Mouse (Mus musculus) CH12.LX (cell line): ENCODE results near the gene Il31. TPM values are rescaled to one million over a fixed set of nuclear protein-coding genes. Genes with fewer than 3 reads are reported as not detected.
A peak's percentile ranks its signal among the peaks of the same experiment; 100 is the strongest.

Source experiments
- DNase-seq: peaks from one replicate; pipeline ENCODE4 v3.0.0-alpha.2; 2013; ENCODE audit errors: extremely low read depth
- H3K27ac ChIP-seq: 2 replicates; pipeline ENCODE4 v1.5.1; 2012; ENCODE audit warnings: low read depth, mild to moderate bottlenecking, control low read depth, moderate library complexity; ENCODE audit not compliant: insufficient read depth
- H3K27me3 ChIP-seq: replicated peaks from 2 replicates; pipeline ENCODE3; 2012; ENCODE audit warnings: inconsistent platforms
- H3K36me3 ChIP-seq, 2 experiments: replicated peaks in 1 of 2; 2 replicates each; pipeline versions ENCODE3 to v1.6.1; 2012; ENCODE audit warnings: inconsistent platforms in 1 of 2, low read length in 1 of 2, mild to moderate bottlenecking in 1 of 2, mixed read lengths in 1 of 2, moderate library complexity in 1 of 2; ENCODE audit not compliant: control insufficient read depth in 1 of 2, insufficient read depth in 1 of 2
- H3K4me1 ChIP-seq, 2 experiments: 2 replicates each; pipeline ENCODE4 v1.6.1; 2012; ENCODE audit warnings: inconsistent platforms in 1 of 2, moderate library complexity in 1 of 2; ENCODE audit not compliant: insufficient read depth in 2 of 2, control insufficient read depth in 1 of 2
- H3K4me2 ChIP-seq: 2 replicates; pipeline ENCODE4 v1.6.1; 2012; ENCODE audit warnings: low read depth, mild to moderate bottlenecking, control low read depth; ENCODE audit not compliant: poor library complexity, insufficient read depth, severe bottlenecking
- H3K4me3 ChIP-seq, 3 experiments: fragments of 150-350 bp in 1 of 3; sonication (generic) in 1 of 3; replicated peaks in 1 of 3; 2 replicates each; pipeline versions ENCODE3 to v1.5.1; 2011 to 2012; ENCODE audit warnings: low read depth in 2 of 3, low read length in 2 of 3, mild to moderate bottlenecking in 2 of 3, moderate library complexity in 2 of 3, control low read depth in 1 of 3, improper control_type of control experiment in 1 of 3, inconsistent platforms in 1 of 3, mixed read lengths in 1 of 3; ENCODE audit not compliant: poor library complexity in 1 of 3
- H3K79me2 ChIP-seq: replicated peaks from 2 replicates; pipeline ENCODE4 v1.6.1; 2012; ENCODE audit warnings: mild to moderate bottlenecking, moderate library complexity; ENCODE audit not compliant: control insufficient read depth, poor library complexity, insufficient read depth, severe bottlenecking; ENCODE audit errors: extremely low read depth
- H3K9ac ChIP-seq: 2 replicates; pipeline ENCODE4 v1.6.1; 2012; ENCODE audit warnings: low read depth, mild to moderate bottlenecking, control low read depth, moderate library complexity; ENCODE audit not compliant: insufficient read depth
- H3K9me3 ChIP-seq: replicated peaks from 2 replicates; pipeline ENCODE3; 2012; ENCODE audit warnings: low read length, inconsistent platforms, mixed read lengths
- BHLHE40 ChIP-seq: IDR thresholded peaks from 2 replicates; pipeline ENCODE4 v1.6.1; 2011; ENCODE audit warnings: mild to moderate bottlenecking, low read depth, low read length, improper control_type of control experiment
- CHD2 ChIP-seq: IDR thresholded peaks from 2 replicates; pipeline ENCODE4 v1.6.1; 2011; ENCODE audit warnings: low read length, improper control_type of control experiment
- CTCF ChIP-seq, 2 experiments: IDR thresholded peaks in 1 of 2; conservative IDR thresholded peaks in 1 of 2; 2 replicates each; pipeline ENCODE4 v1.5.1; 2011 to 2012; ENCODE audit warnings: low read depth in 2 of 2, low read length in 2 of 2, improper control_type of control experiment in 1 of 2, inconsistent platforms in 1 of 2, mild to moderate bottlenecking in 1 of 2, moderate library complexity in 1 of 2
- ELF1 ChIP-seq: IDR thresholded peaks from 2 replicates; pipeline ENCODE4 v1.6.1; 2014; ENCODE audit warnings: low read depth, mild to moderate bottlenecking, inconsistent platforms, low read length, improper control_type of control experiment
- ETS1 ChIP-seq: conservative IDR thresholded peaks from 2 replicates; pipeline ENCODE4 v1.6.1; 2012; ENCODE audit warnings: low read depth, mild to moderate bottlenecking, inconsistent platforms, low read length, improper control_type of control experiment, moderate library complexity
- JUN ChIP-seq: IDR thresholded peaks from 2 replicates; pipeline ENCODE4 v1.6.1; 2011; ENCODE audit warnings: low read depth, mild to moderate bottlenecking, low read length, improper control_type of control experiment, moderate library complexity; ENCODE audit not compliant: insufficient read depth
- KAT2A ChIP-seq: IDR thresholded peaks from 2 replicates; pipeline ENCODE4 v1.6.1; 2012; ENCODE audit warnings: low read length, improper control_type of control experiment, inconsistent platforms; ENCODE audit not compliant: insufficient replicate concordance
- MEF2A ChIP-seq: IDR thresholded peaks from 2 replicates; pipeline ENCODE4 v1.6.1; 2014; ENCODE audit warnings: low read depth, mild to moderate bottlenecking, inconsistent platforms, low read length, improper control_type of control experiment, borderline replicate concordance
- MXI1 ChIP-seq: IDR thresholded peaks from 2 replicates; pipeline ENCODE4 v1.6.1; 2011; ENCODE audit warnings: mild to moderate bottlenecking, low read depth, low read length, improper control_type of control experiment
- MYC ChIP-seq: IDR thresholded peaks from 2 replicates; pipeline ENCODE4 v1.6.1; 2011; ENCODE audit warnings: low read depth, mild to moderate bottlenecking, improper control_type of control experiment, low read length
- POLR2AphosphoS2 ChIP-seq: IDR thresholded peaks from 2 replicates; pipeline ENCODE4 v1.6.1; 2011; ENCODE audit warnings: low read depth, low read length, improper control_type of control experiment
- RAD21 ChIP-seq: IDR thresholded peaks from 2 replicates; pipeline ENCODE4 v1.6.1; 2011; ENCODE audit warnings: low read depth, mild to moderate bottlenecking, low read length, improper control_type of control experiment, moderate library complexity
- SMC3 ChIP-seq: IDR thresholded peaks from 2 replicates; pipeline ENCODE4 v1.6.1; 2011; ENCODE audit warnings: low read depth, low read length, improper control_type of control experiment
- ZC3H11A ChIP-seq: IDR thresholded peaks from 2 replicates; pipeline ENCODE4 v1.6.1; 2012; ENCODE audit warnings: low read depth, mild to moderate bottlenecking, inconsistent platforms, low read length, improper control_type of control experiment
- ZNF384 ChIP-seq: IDR thresholded peaks from 2 replicates; pipeline ENCODE4 v1.6.1; 2012; ENCODE audit warnings: low read depth, low read length, improper control_type of control experiment, inconsistent platforms
- dilution Hi-C: fragments of 300-500 bp; cut with MboI; formaldehyde crosslinking; loops from 2 replicates; pipeline ENCODE4 v1.14.3; 2020; ENCODE audit warnings: low sequenced_read_pairs; ENCODE audit not compliant: extremely low pct_unique_long_range_greater_than_20kb, extremely low pct_ligation_motif_present
- in situ Hi-C: fragments of 300-500 bp; cut with MboI; formaldehyde crosslinking; loops from 3 replicates; pipeline ENCODE4 v1.14.3; 2019; ENCODE audit warnings: low sequenced_read_pairs, low pct_ligation_motif_present, low pct_unique_long_range_greater_than_20kb, mixed read lengths
- polyA plus RNA-seq: library from polyadenylated mRNA; unstranded; fragments of >175 nt; gene quantifications from 2 replicates; pipeline ENCODE4 v1.2.1, GENCODE M21; 2012; ENCODE audit warnings: low read depth; ENCODE audit not compliant: insufficient read length
- total RNA-seq, 2 experiments: library from RNA; depleted of rRNA; stranded (reverse); fragments of 300-350 nt in 1 of 2; fragments of >200 nt in 1 of 2; gene quantifications; 2 replicates each; pipeline ENCODE4 v1.2.3; 2012 to 2014

Gene Il31
- total and polyA plus RNA-seq, 3 experiments: not detected

DNA sequence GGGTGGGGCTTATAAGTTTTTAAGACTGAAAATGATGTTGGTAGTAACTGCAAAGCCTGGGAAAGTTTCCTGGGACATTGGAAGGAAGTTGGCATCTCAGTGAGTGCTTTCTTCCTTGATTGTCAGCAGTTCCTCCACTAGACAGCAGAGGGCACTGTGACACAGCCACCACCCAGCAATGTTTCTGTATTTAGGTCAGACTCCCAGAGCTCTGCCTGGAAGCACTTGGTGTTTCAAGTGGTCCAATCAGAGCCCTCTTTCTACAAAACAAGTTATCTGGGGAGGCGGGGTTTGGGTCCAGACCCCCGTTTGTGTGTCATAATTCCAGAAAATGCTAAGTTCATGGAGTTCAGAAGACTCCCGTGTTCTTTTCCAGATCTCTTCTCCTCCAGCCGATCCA lies 45.2 kb downstream of the Il31 start:
- H3K4me3 ChIP-seq: no peak overlapping the region
- no peaks in the 10 kb centered on the region for H3K79me2 ChIP-seq
- in situ Hi-C loops (loop anchor here (5.0 kb wide), 1 partner anchor 53 kb away; no protein-coding TSS in a partner anchor), dilution Hi-C loops (no loop called here)
- H3K36me3 ChIP-seq: peaks cover 55 to 92% of the 10 kb centered on the region in 2 experiments
- H3K4me1 ChIP-seq: peaks cover 0 to 2% of the 10 kb centered on the region in 2 experiments; a peak in 1 of 4 replicates
- no peak overlapping the region for H3K9ac ChIP-seq
- no peaks in the 10 kb centered on the region for H3K9me3 ChIP-seq
- no peak overlapping the region for H3K4me2 ChIP-seq
- DNase-seq: peak; percentile 60
- TF ChIP-seq MXI1 (no peak), JUN (no peak), MEF2A (no peak), SMC3 (peak; percentile 97), CTCF (conservative IDR thresholded peaks at IDR 0.05 in 1 of 2, IDR thresholded peaks at IDR 0.05 in 1 of 2; ENCODE audit: low read depth in 2 of 2, low read length in 2 of 2) (peak; percentile 95), ELF1 (peak; percentile 50; the same call in 1 of the 2 replicates), RAD21 (peak; percentile 90), BHLHE40 (no peak), POLR2AphosphoS2 (no peak), MYC (0 out of 2 replicates have a peak, but pooled peaks have one; percentile 40), ZNF384 (no peak), ZC3H11A (peak; percentile 87)
- no peak overlapping the region for H3K27ac ChIP-seq
- no peaks in the 10 kb centered on the region for H3K27me3 ChIP-seq

DNA sequence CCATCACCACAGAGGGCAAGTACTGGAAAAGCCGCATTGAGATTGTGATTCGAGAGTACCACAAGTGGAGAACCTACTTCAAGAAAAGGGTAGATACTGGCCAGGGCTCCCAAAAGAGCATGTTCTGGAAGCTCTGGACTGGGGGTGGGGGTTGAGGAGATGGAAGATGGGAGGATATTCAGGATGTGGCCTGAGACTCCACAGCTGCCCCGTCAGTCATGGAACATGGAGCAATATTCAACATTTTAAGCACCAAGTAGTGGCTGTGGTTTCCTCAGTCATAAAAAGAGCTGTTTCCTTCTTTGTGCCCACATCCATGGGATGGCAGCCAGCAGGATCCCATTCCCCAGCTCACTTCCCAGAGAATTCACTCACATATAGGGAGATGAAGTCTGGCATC lies 47.0 kb downstream of the Il31 start:
- H3K9ac ChIP-seq: no peak overlapping the region
- TF ChIP-seq KAT2A (no peak), CHD2 (no peak), ETS1 (no peak), ZC3H11A (no peak)
- H3K4me2 ChIP-seq: no peak overlapping the region
- H3K27ac ChIP-seq: no peak overlapping the region
- H3K36me3 ChIP-seq: peaks cover 46 to 92% of the 10 kb centered on the region in 2 experiments
- no peak overlapping the region for H3K4me3 ChIP-seq
- dilution Hi-C loops (no loop called here), in situ Hi-C loops (loop anchor here (5.0 kb wide), 1 partner anchor 55 kb away; no protein-coding TSS in a partner anchor)
- H3K4me1 ChIP-seq: peaks cover 0 to 2% of the 10 kb centered on the region in 2 experiments; a peak in 1 of 4 replicates
- no peaks in the 10 kb centered on the region for H3K9me3 ChIP-seq
- no peaks in the 10 kb centered on the region for H3K27me3 ChIP-seq
- no peak for DNase-seq
- no peaks in the 10 kb centered on the region; the same call in 1 of the 2 replicates for H3K79me2 ChIP-seq
